Mouse (Mus musculus) kidney, adult 2 months (tissue): Measurements from ENCODE around the gene Psmc5. TPM values are rescaled to one million over a fixed set of nuclear protein-coding genes. Genes with fewer than 3 reads are reported as not detected.

ENCODE experiments used
- DNase-seq: peaks from one replicate; pipeline ENCODE4 v3.0.0; 2021
- H3K27ac ChIP-seq: fragments of 200-500 bp; 2 replicates; pipeline ENCODE4 v1.5.1; 2012; ENCODE audit warnings: low read depth, low read length, control low read depth, inconsistent platforms; ENCODE audit not compliant: insufficient read depth
- H3K27me3 ChIP-seq: fragments of 200-500 bp; replicated peaks from 2 replicates; pipeline ENCODE4 v1.6.1; 2012; ENCODE audit warnings: mild to moderate bottlenecking, moderate library complexity, low read length, inconsistent platforms; ENCODE audit not compliant: control insufficient read depth, insufficient read depth
- H3K36me3 ChIP-seq: fragments of 200-500 bp; 2 replicates; pipeline ENCODE4 v1.6.1; 2012; ENCODE audit warnings: mild to moderate bottlenecking, moderate library complexity, low read length, inconsistent platforms; ENCODE audit not compliant: control insufficient read depth, insufficient read depth
- H3K4me1 ChIP-seq: fragments of 200-500 bp; 2 replicates; pipeline ENCODE4 v1.6.1; 2011; ENCODE audit warnings: low read length; ENCODE audit not compliant: control insufficient read depth, insufficient read depth
- H3K4me3 ChIP-seq: fragments of 200-500 bp; 2 replicates; pipeline ENCODE4 v1.5.1; 2011; ENCODE audit warnings: mild to moderate bottlenecking, low read depth, low read length, control low read depth; ENCODE audit not compliant: insufficient read depth
- CTCF ChIP-seq: fragments of 200-500 bp; conservative IDR thresholded peaks from 2 replicates; pipeline ENCODE4 v1.5.1; 2011; ENCODE audit warnings: low read depth, mild to moderate bottlenecking, control low read depth, low read length, moderate library complexity, mixed read lengths; ENCODE audit not compliant: insufficient read depth, insufficient read length
- POLR2A ChIP-seq: fragments of 200-500 bp; IDR thresholded peaks from one replicate; pipeline ENCODE4 v1.6.1; 2011; ENCODE audit warnings: low read depth, low read length, control low read depth
- WGBS: fragments of 180-500 bp; shearing (Covaris S2); methylation state at CpG from one replicate; pipeline ENCODE4 v1.1.7; 2018; 5-methylcytosine and 5-hydroxymethylcytosine counted together
- polyA plus RNA-seq: library from polyadenylated mRNA; depleted of rRNA; stranded (reverse); fragments of >200 nt; gene quantifications from 2 replicates; pipeline ENCODE4 v1.2.3, GENCODE M21; 2012; rRNA removed

The Psmc5 gene
- polyA plus RNA-seq, 1 experiment, result 66.9 TPM

DNA sequence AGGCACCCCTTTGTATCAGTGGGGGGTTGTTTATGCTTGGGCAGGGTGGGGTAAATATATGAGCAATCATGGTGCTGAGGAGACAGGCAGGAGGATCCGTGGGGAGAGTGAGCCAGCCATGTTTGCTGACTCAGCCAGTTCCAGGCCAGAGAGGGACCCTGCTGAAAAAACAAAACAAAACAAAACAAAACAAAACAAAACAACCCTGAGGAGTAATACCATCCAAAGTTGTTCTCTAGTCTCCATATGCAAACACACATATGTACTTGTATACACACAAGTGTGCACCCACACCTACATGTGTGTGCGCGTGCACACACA lies 50.1 kb downstream of the Psmc5 start:
- no peaks in the 10 kb centered on the region for H3K36me3 ChIP-seq
- TF ChIP-seq CTCF (no peak), POLR2A (no peak)
- H3K4me1 ChIP-seq, result no peaks in the 10 kb centered on the region
- H3K4me3 ChIP-seq, result no peak overlapping the region
- H3K27me3 ChIP-seq, result no peaks in the 10 kb centered on the region
- DNase-seq, result no peak
- no peak overlapping the region for H3K27ac ChIP-seq
- WGBS, result 83% methylated on average over 3 of the region's 3 CpGs

DNA sequence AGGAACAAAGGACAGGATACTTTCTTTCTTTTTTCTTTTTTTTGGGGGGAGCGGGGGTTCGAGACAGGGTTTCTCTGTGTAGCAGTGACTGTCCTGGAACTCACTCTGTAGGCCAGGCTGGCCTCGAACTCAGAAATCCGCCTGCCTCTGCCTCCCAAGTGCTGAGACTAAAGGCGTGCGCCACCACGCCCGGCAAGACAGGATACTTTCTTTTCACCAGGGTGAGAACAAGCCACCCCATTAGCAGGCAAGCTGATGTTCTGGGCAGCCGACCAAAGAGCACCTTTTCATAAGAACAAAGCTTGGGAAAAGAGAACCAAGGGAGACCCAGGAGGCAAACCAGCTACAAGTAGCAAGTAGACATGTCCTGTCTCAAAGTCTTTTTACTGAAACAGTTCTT lies 50.8 kb downstream of the Psmc5 start:
- Histone ChIP-seq H3K36me3 (no peaks in the 10 kb centered on the region), H3K27me3 (no peaks in the 10 kb centered on the region), H3K27ac (no peak overlapping the region), H3K4me1 (no peaks in the 10 kb centered on the region), H3K4me3 (no peak overlapping the region)
- DNase-seq, result no peak
- TF ChIP-seq CTCF (no peak), POLR2A (no peak)
- 87% methylated on average over 9 of the region's 9 CpGs for WGBS

- Histone ChIP-seq H3K4me3 (no peak overlapping the region), H3K4me1 (no peaks in the 10 kb centered on the region), H3K27ac (no peak overlapping the region), H3K36me3 (no peaks in the 10 kb centered on the region), H3K27me3 (no peaks in the 10 kb centered on the region)
- TF ChIP-seq POLR2A (no peak), CTCF (no peak)
- DNase-seq, result no peak
- WGBS, result 67% methylated on average over 5 of the region's 5 CpGs
Measured at GRCm38 (mm10) chr11:106307432-106307831, 51.5 kb downstream of the Psmc5 start.

DNA sequence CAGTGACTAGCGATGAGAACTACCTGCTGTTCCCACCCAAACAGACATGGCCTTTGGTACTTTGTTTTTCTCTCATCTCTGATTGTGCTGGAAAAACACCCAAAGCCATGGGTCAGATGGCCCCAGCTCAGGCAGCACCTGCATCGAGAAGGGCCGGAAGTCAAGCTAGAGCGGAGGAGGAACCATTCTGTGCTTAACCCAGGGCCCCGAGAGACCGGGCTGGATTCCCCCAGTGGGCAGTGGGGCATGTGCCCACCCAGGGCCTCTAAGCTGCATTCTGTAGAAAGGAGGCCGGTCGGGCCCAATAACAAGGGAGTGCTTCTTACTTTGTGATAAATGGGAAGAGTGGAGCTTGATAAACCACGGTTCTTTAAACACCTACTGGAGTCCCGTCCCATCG lies 52.2 kb downstream of the Psmc5 start:
- WGBS, result 44% methylated on average over 11 of the region's 11 CpGs
- Histone ChIP-seq H3K27ac (no peak overlapping the region), H3K4me3 (no peak overlapping the region), H3K27me3 (no peaks in the 10 kb centered on the region), H3K4me1 (no peaks in the 10 kb centered on the region), H3K36me3 (no peaks in the 10 kb centered on the region)
- TF ChIP-seq POLR2A, result no peak
- no peak for DNase-seq

- Histone ChIP-seq H3K4me3 (no peak overlapping the region), H3K4me1 (no peaks in the 10 kb centered on the region), H3K27me3 (no peaks in the 10 kb centered on the region), H3K27ac (no peak overlapping the region), H3K36me3 (no peaks in the 10 kb centered on the region)
- DNase-seq, result no peak
- 74% methylated on average over 5 of the region's 5 CpGs for WGBS
- no peak for TF ChIP-seq POLR2A
- no peak for TF ChIP-seq CTCF
Measured at GRCm38 (mm10) chr11:106310123-106310522, 54.2 kb downstream of the Psmc5 start.

Other genes starting within 250 kb of the Psmc5 start
- gene Kcnh6, start 248.0 kb upstream of the Psmc5 start, polyA plus RNA-seq, result 0.04 and 0.06 TPM in 2 replicates
- 34.1 and 37.7 TPM in 2 replicates for gene Dcaf7, start 219.3 kb upstream of the Psmc5 start, polyA plus RNA-seq
- 21.3 and 21.4 TPM in 2 replicates for gene Taco1, start 190.1 kb upstream of the Psmc5 start, polyA plus RNA-seq
- 27.8 and 31.6 TPM in 2 replicates for gene Map3k3, start 171.5 kb upstream of the Psmc5 start, polyA plus RNA-seq
- not detected in 2 replicates for gene Gm10840, start 95.3 kb upstream of the Psmc5 start, polyA plus RNA-seq
- gene Limd2, start 95.3 kb upstream of the Psmc5 start, polyA plus RNA-seq, result 27.8 and 48.3 TPM in 2 replicates
- 28.4 and 28.5 TPM in 2 replicates for gene Strada, start 54.0 kb upstream of the Psmc5 start, polyA plus RNA-seq
- 14.0 and 20.6 TPM in 2 replicates for gene Ccdc47, start 39.8 kb upstream of the Psmc5 start, polyA plus RNA-seq
- gene Ddx42, start 39.2 kb upstream of the Psmc5 start, polyA plus RNA-seq, result 8.3 and 10.0 TPM in 2 replicates
- 11.7 TPM in 2 replicates for gene Ftsj3, start 75 bp upstream of the Psmc5 start, polyA plus RNA-seq
- gene Smarcd2, start 16.8 kb downstream of the Psmc5 start, polyA plus RNA-seq, result 70.0 and 77.9 TPM in 2 replicates
- 0.02 and 0.03 TPM in 2 replicates for gene Tcam1, start 20.5 kb downstream of the Psmc5 start, polyA plus RNA-seq
- 0.16 TPM in 1 of 2 replicates, not detected in the other for gene Gh, start 45.7 kb downstream of the Psmc5 start, polyA plus RNA-seq
- gene Cd79b, start 58.6 kb downstream of the Psmc5 start, polyA plus RNA-seq, result 2.7 and 17.9 TPM in 2 replicates
- gene Scn4a, start 97.1 kb downstream of the Psmc5 start, polyA plus RNA-seq, result 0.11 and 1.9 TPM in 2 replicates
- 0.12 and 0.58 TPM in 2 replicates for gene Prr29, start 109.3 kb downstream of the Psmc5 start, polyA plus RNA-seq
- gene Icam2, start 131.9 kb downstream of the Psmc5 start, polyA plus RNA-seq, result 35.0 and 38.1 TPM in 2 replicates
- gene Ern1, start 231.7 kb downstream of the Psmc5 start, polyA plus RNA-seq, result 12.6 and 15.1 TPM in 2 replicates